Mouse (Mus musculus) ES-E14 (cell line): ENCODE results near the gene Snapc2. TPM values are rescaled to one million over a fixed set of nuclear protein-coding genes. Genes with fewer than 3 reads are reported as not detected.
A peak's percentile ranks its signal among the peaks of the same experiment; 100 is the strongest.

Source experiments
- DNase-seq: peaks from one replicate; pipeline ENCODE4 v3.0.0-alpha.2; 2013; ENCODE audit warnings: low read depth, low spot score
- H3K27ac ChIP-seq: 2 replicates; pipeline ENCODE4 v1.5.1; 2012; ENCODE audit warnings: low read depth, mild to moderate bottlenecking, low read length, moderate library complexity, mixed read lengths; ENCODE audit not compliant: poor library complexity, insufficient read depth, severe bottlenecking
- H3K36me3 ChIP-seq: 2 replicates; pipeline ENCODE4 v1.6.1; 2012; ENCODE audit warnings: mild to moderate bottlenecking, low read length, moderate library complexity, mixed read lengths; ENCODE audit not compliant: control insufficient read depth, poor library complexity, insufficient read depth, severe bottlenecking
- H3K4me1 ChIP-seq, 2 experiments: fragments of 150-350 bp in 1 of 2; sonication (generic) in 1 of 2; 2 replicates each; pipeline ENCODE4 v1.6.1; 2012; ENCODE audit warnings: low read length in 2 of 2, mild to moderate bottlenecking in 1 of 2, mixed read lengths in 1 of 2; ENCODE audit not compliant: control insufficient read depth in 2 of 2, insufficient read depth in 2 of 2, poor library complexity in 1 of 2
- H3K4me3 ChIP-seq, 2 experiments: fragments of 150-350 bp in 1 of 2; sonication (generic) in 1 of 2; 2 replicates each; pipeline ENCODE4 v1.5.1; 2012; ENCODE audit warnings: low read length in 2 of 2, low read depth in 1 of 2, mild to moderate bottlenecking in 1 of 2, mixed read lengths in 1 of 2; ENCODE audit not compliant: insufficient read depth in 1 of 2, poor library complexity in 1 of 2, severe bottlenecking in 1 of 2
- H3K9ac ChIP-seq: 2 replicates; pipeline ENCODE4 v1.6.1; 2012; ENCODE audit warnings: low read depth, mild to moderate bottlenecking, low read length, mixed read lengths; ENCODE audit not compliant: poor library complexity, insufficient read depth, severe bottlenecking
- H3K9me3 ChIP-seq: fragments of 150-350 bp; sonication (generic); 2 replicates; pipeline ENCODE4 v1.6.1; 2012; ENCODE audit warnings: low read depth, mild to moderate bottlenecking, low read length; ENCODE audit not compliant: control insufficient read depth, insufficient read depth
- CHD2 ChIP-seq: IDR thresholded peaks from 2 replicates; pipeline ENCODE4 v1.6.1; 2014; ENCODE audit warnings: mild to moderate bottlenecking, low read depth, low read length, inconsistent platforms
- HCFC1 ChIP-seq: IDR thresholded peaks from 2 replicates; pipeline ENCODE4 v1.6.1; 2012; ENCODE audit warnings: low read length, inconsistent platforms, borderline replicate concordance; ENCODE audit not compliant: insufficient read depth
- MAFK ChIP-seq: IDR thresholded peaks from 2 replicates; pipeline ENCODE4 v1.6.1; 2014; ENCODE audit warnings: mild to moderate bottlenecking, low read depth, low read length, inconsistent platforms; ENCODE audit not compliant: insufficient read depth
- ZC3H11A ChIP-seq: IDR thresholded peaks from 2 replicates; pipeline ENCODE4 v1.6.1; 2012; ENCODE audit warnings: low read depth, mild to moderate bottlenecking, inconsistent platforms, low read length, borderline replicate concordance
- ZNF384 ChIP-seq: IDR thresholded peaks from 2 replicates; pipeline ENCODE4 v1.6.1; 2012; ENCODE audit warnings: low read depth, low read length, inconsistent platforms
- in situ Hi-C, 2 experiments: fragments of 600-800 bp; cut with MboI; formaldehyde crosslinking; loops; one replicate each; pipeline ENCODE4 v1.15.1; 2025; ENCODE audit warnings: low sequenced_read_pairs in 2 of 2, inconsistent platforms in 1 of 2; ENCODE audit not compliant: unreplicated experiment in 2 of 2
- total RNA-seq: library from RNA; depleted of rRNA; stranded (reverse); fragments of 300-350 nt; gene quantifications from 2 replicates; pipeline ENCODE4 v1.2.3, GENCODE M21; 2012

Gene Snapc2
- total RNA-seq, 1 experiment: 15.9 TPM

DNA sequence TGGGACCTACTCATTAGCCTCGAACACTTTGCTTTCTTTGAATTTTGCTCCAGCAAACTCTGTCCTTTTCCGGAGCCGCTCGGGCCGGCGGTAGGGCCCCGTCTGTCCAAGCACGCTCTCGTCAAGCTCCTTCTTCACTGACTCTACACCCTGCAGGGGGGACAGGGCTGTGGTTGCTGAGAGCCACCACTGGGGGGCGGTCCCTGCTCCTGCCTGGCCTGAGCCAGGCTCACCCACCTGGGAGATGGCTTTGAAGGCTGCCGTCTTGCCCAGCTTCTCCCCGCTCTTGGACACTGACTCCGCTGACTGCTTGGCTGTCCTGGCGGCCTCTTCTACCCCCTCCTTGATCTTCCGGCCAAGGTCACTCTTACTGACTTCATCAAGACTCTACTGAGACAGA lies 14.7 kb downstream of the Snapc2 start:
- no peak overlapping the region for H3K9ac ChIP-seq
- TF ChIP-seq HCFC1 (no peak), ZC3H11A (peak; percentile 22; the same call in 1 of the 2 replicates)
- in situ Hi-C loops: no loop called here
- peaks cover 53% of the 10 kb centered on the region for H3K36me3 ChIP-seq
- no peak for DNase-seq
- no peaks in the 10 kb centered on the region for H3K4me1 ChIP-seq
- no peaks in the 10 kb centered on the region for H3K9me3 ChIP-seq
- no peak overlapping the region for H3K4me3 ChIP-seq
- no peak overlapping the region for H3K27ac ChIP-seq

DNA sequence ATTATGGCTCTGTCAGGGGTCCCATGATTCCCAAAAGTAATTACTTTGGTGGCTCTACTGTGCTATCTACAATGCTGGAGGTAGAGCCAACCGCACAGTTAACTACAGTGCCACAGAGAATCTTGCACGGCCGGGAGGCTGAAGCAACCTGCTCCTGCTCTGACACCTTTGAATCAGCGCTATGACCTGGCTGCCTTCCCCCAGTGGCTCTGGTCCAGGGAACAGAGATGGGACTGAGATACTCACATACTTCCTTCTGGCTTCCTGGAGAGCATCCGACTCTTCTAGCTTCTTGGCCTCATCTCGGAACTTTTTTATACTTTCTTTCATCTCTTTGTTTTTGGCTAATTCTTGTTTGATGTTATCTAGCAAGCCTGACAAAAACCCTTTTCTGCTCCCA lies 16.7 kb downstream of the Snapc2 start:
- peaks cover 51% of the 10 kb centered on the region for H3K36me3 ChIP-seq
- in situ Hi-C loops: no loop called here
- H3K9ac ChIP-seq: no peak overlapping the region
- TF ChIP-seq HCFC1: no peak
- no peak for TF ChIP-seq MAFK
- no peak for TF ChIP-seq CHD2
- TF ChIP-seq ZNF384: no peak
- TF ChIP-seq ZC3H11A: no peak
- no peak for DNase-seq
- H3K9me3 ChIP-seq: no peaks in the 10 kb centered on the region
- no peak overlapping the region for H3K4me3 ChIP-seq
- no peak overlapping the region for H3K27ac ChIP-seq
- peaks cover 0 to 3% of the 10 kb centered on the region in 2 experiments; a peak in 1 of 4 replicates for H3K4me1 ChIP-seq

DNA sequence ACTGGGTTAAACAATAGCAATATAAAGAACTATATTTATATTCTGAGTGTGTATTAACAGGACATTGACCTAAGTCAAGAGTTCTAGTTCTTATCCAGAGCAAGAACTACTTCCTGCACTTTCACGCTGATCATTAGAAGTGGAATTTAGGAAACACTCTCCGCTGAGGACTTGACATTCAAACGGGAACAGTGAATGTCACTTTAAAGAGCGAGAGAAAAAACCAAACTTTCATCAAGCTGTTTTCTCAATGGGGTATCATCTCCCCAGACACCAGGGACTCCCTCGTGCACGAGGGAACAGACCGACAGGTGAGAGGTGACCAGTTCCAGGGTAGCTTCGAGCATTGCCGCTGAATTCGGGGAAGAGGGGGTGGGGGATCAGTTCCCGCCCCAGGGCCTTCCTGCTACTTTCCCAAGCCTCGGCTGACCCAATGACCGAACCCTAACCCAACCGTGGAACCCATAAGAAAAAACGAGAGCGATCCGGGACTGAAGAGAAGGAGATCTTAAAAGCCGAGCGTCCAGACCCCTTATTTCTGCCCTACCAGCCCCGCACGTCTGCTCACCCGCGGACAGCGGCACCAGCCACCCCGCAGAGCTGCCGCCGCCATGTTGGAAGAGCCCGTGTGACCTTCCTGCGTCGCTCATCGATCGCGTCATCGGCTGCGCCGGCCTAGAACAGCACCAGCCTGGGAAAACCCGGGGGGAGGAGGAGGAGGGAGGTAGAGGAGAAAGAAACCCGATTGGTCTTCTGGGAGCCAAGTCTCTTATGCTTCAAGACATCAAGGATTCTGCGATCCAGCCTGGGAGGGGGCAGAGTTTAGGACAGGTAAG lies 22.6 kb downstream of the Snapc2 start, which contains the start of gene Timm44:
Gene Timm44 (minus strand): TSS at position 639 of the 836 bp plus-strand sequence.
- no peak for TF ChIP-seq ZC3H11A
- no peak for TF ChIP-seq MAFK
- 0 out of 2 replicates have a peak, but pooled peaks have one; percentile 7 for TF ChIP-seq ZNF384
- TF ChIP-seq HCFC1: peak; percentile 85
- TF ChIP-seq CHD2: no peak
- in situ Hi-C loops: no loop called here
- H3K9me3 ChIP-seq: no peaks in the 10 kb centered on the region
- peaks cover 10% of the 10 kb centered on the region for H3K36me3 ChIP-seq
- peak; percentile 96 for DNase-seq
- H3K9ac ChIP-seq: peak within 1 kb of the TSS; percentile 90
- H3K4me3 ChIP-seq: peak within 1 kb of the TSS; percentile 84 to 92
- H3K4me1 ChIP-seq: peaks cover 0 to 5% of the 10 kb centered on the region in 2 experiments; a peak in 2 of 4 replicates
- H3K27ac ChIP-seq: no peak within 1 kb of the TSS; the same call in 1 of the 2 replicates

DNA sequence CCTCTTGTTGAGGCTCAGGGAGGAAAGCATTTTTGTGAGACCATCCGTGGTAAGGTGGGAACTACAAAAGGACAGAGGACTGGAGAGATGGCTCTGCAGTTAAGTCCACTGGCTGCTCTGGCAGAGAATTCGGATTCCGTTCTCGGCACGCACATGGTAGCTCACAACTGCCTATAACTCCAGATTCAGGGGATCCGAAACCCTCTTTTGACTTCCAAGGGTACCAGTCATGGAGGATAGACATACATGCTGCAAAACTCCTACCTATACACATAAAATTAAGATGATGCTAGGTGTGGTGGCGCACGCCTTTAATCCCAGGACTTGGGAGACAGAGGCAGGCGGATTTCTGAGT lies 23.2 kb downstream of the Snapc2 start:
- Histone ChIP-seq H3K4me3 (peak overlapping the region; percentile 84 to 92), H3K27ac (no peak overlapping the region), H3K36me3 (peaks cover 10% of the 10 kb centered on the region), H3K9me3 (no peaks in the 10 kb centered on the region), H3K4me1 (peaks cover 0 to 5% of the 10 kb centered on the region in 2 experiments; a peak in 2 of 4 replicates), H3K9ac (peak overlapping the region; percentile 80)
- DNase-seq: no peak
- TF ChIP-seq CHD2 (no peak), ZC3H11A (no peak), MAFK (no peak), ZNF384 (no peak), HCFC1 (no peak)
- in situ Hi-C loops: no loop called here
